Mouse (Mus musculus) cerebellum, adult (tissue): Measurements from ENCODE around the gene Vmn2r42.
"Not testable (repeated sequence)": the region's sequence is repeated elsewhere in the genome, so short reads cannot be mapped to it uniquely, and the experiment has no call there.

ENCODE experiments used
- ATAC-seq: cut with Nextera tagmentation; 2 replicates; pipeline ENCODE4 v1.9.2; 2017; ENCODE audit warnings: mild to moderate bottlenecking, moderate library complexity, mixed read lengths; ENCODE audit not compliant: insufficient number of reproducible peaks, low FRiP score, low TSS enrichment

Gene Vmn2r42

DNA sequence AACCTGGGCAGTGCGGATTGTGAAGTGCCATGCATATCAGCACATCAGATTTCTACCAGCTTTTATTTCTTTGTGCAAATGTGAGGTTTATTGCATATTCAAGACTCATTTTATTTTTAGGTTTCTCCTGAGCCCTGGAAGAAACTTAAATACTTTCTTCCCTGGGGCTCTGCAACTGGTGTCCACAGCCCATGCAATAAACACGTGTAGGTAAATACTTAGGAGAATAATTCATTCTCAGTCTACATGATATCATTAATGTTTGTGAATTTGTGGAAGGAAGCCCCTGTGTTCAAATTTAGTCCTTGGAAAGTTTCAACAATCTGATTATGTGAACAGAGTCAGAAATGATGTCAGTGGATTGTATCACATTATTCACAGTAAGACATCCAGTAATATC is at the start of gene Vmn2r42:
TSS of gene Vmn2r42 (minus strand) at position 101 of the 400 bp plus-strand sequence.
- not testable (repeated sequence) for ATAC-seq

DNA sequence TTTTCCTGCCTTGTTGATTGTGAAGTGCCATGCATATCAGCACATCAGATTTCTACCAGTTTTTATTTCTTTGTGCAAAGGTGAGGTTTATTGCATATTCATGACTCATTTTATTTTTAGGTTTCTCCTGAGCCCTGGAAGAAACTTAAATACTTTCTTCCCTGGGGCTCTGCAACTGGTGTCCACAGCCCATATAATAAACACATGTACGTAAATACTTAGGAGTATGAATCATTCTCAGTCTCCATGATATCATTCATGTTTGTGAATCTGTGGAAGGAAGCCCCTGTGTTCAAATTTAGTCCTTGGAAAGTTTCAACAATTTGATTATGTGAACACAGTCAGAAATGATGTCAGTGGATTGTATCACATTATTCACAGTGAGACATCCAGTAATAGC is 38.6 kb downstream of the Vmn2r42 start, which contains the start of gene Vmn2r41:
TSS of gene Vmn2r41 (minus strand) at position 101 of the 400 bp plus-strand sequence.
- ATAC-seq: not testable (repeated sequence)
